Mouse (Mus musculus) small intestine, adult 2 months (tissue): ENCODE results near the gene Sertad3. TPM values are rescaled to one million over a fixed set of nuclear protein-coding genes. Genes with fewer than 3 reads are reported as not detected.

Experiments
- H3K27ac ChIP-seq: fragments of 200-500 bp; 2 replicates; pipeline ENCODE4 v1.5.1; 2012; ENCODE audit warnings: low read depth, low read length, control low read depth, inconsistent platforms; ENCODE audit not compliant: insufficient read depth
- H3K27me3 ChIP-seq: fragments of 200-500 bp; 2 replicates; pipeline ENCODE4 v1.6.1; 2012; ENCODE audit warnings: mild to moderate bottlenecking, moderate library complexity, low read length, inconsistent platforms; ENCODE audit not compliant: control insufficient read depth, insufficient read depth
- H3K36me3 ChIP-seq: fragments of 200-500 bp; 2 replicates; pipeline ENCODE4 v1.6.1; 2012; ENCODE audit warnings: mild to moderate bottlenecking, low read length, control low read depth, inconsistent platforms; ENCODE audit not compliant: control insufficient read depth, insufficient read depth
- H3K4me1 ChIP-seq: fragments of 200-500 bp; 2 replicates; pipeline ENCODE4 v1.6.1; 2012; ENCODE audit warnings: low read length, inconsistent platforms, mixed read lengths; ENCODE audit not compliant: control insufficient read depth, insufficient read depth, insufficient read length
- H3K4me3 ChIP-seq: fragments of 200-500 bp; 2 replicates; pipeline ENCODE4 v1.5.1; 2012; ENCODE audit warnings: low read depth, mild to moderate bottlenecking, control low read depth, inconsistent platforms, low read length, moderate library complexity
- CTCF ChIP-seq: fragments of 200-500 bp; IDR thresholded peaks from 2 replicates; pipeline ENCODE4 v1.5.1; 2012; ENCODE audit warnings: low read depth, mild to moderate bottlenecking, control low read depth, inconsistent platforms, low read length, moderate library complexity, mixed read lengths; ENCODE audit not compliant: insufficient replicate concordance, insufficient read length; ENCODE audit errors: extremely low read depth
- POLR2A ChIP-seq: fragments of 200-500 bp; IDR thresholded peaks from 2 replicates; pipeline ENCODE4 v1.6.1; 2012; ENCODE audit warnings: low read depth, mild to moderate bottlenecking, control low read depth, inconsistent platforms, low read length, moderate library complexity
- WGBS: fragments of 180-500 bp; shearing (Covaris S2); methylation state at CpG from one replicate; pipeline ENCODE4 v1.1.7; 2018; 5-methylcytosine and 5-hydroxymethylcytosine counted together
- polyA plus RNA-seq: library from polyadenylated mRNA; depleted of rRNA; stranded (reverse); fragments of >200 nt; gene quantifications from 2 replicates; pipeline ENCODE4 v1.2.3, GENCODE M21; 2012

The Sertad3 gene
- polyA plus RNA-seq, 1 experiment, result 12.8 TPM

DNA sequence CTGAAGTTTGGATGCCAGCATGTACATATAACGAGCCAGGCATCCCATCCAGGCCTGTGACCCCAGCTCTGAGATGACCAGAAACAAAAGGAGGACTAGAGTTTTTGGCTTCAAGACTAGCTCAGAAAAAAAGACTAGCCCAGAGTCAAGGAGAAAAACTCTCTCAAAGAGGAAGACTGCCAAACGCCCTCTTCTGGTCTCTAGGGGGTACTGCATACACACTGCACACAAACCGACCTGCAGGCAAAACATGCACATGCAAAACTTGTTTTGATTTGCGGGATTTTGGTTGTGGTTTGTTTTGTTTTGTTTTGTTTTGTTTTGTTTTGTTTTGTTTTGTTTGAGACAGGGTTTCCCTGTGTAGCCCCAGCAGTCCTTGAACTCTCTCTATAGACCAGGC is 33.6 kb upstream of the Sertad3 start:
- H3K27ac ChIP-seq, result no peak overlapping the region
- TF ChIP-seq CTCF (peak; percentile 20; the same call in 1 of the 2 replicates), POLR2A (no peak)
- H3K4me1 ChIP-seq, result no peaks in the 10 kb centered on the region
- no peaks in the 10 kb centered on the region for H3K36me3 ChIP-seq
- H3K27me3 ChIP-seq, result no peaks in the 10 kb centered on the region
- no peak overlapping the region for H3K4me3 ChIP-seq
- 81% methylated on average over 4 of the region's 4 CpGs for WGBS

DNA sequence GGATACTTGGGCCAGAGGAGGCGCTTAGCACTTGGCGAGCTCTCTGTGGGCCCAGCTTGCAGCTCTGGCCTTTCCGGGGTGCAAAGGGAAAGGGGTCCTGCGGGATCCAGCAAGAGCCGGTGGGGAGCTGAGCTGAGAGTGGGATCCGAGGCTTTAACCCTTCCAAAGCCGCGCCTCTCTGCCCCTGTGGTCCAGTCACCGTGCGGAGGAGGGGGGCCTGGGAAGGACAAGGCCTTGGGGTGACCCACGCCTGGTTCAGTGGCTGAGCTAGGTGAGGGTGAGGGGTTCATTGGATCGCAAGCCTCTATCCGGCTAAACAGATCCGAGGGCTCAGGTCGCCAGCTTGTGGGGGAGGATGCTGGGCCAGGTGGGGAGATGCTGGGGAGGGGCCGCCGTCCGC is 27.5 kb upstream of the Sertad3 start:
- Histone ChIP-seq H3K27me3 (peaks cover 7% of the 10 kb centered on the region), H3K4me3 (peak overlapping the region; percentile 29), H3K36me3 (no peaks in the 10 kb centered on the region), H3K4me1 (peaks cover 21% of the 10 kb centered on the region), H3K27ac (no peak overlapping the region)
- no peak for TF ChIP-seq CTCF
- TF ChIP-seq POLR2A, result no peak
- WGBS, result 21% methylated on average over 18 of the region's 18 CpGs

DNA sequence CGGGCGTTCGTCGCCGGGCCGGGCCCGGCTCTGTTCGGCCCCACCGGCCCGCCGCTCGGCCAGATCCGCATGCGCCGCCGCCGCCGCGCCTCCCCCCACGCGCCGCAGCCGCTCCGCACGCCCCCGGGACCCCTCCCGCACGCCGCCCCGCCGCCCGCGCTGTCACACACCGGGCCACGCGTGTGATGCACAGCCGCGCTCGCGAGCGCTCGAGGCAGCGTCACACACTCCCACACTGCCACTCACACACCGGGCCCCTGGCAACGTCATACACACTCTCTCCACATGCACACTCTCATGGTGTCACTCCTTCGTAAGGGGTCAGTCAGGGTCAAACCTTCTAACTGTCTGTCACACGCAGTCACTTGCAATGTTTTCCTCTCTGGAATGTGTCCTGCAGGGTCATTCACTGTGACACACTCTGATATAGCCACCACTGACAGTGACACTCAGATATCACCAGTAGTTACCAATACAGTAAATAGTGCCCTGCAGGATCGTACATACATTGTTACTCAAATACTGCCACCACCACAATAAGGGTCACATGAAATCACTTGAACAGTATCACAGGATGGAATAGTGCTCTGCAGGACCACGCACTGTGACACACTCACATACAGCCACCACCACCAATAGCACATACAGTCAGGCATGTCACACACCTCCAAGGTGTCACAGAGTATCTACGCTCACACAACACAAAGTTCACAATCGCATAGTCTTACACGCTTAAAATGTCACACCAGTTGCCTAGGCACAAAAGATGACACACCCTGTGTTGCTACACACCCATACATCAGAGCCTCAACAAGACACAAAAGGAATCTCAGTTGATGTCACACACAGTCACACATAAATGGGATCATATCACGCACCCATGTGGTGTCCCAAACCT is 26.8 kb upstream of the Sertad3 start:
- Histone ChIP-seq H3K27me3 (peaks cover 7% of the 10 kb centered on the region), H3K27ac (no peak overlapping the region), H3K4me3 (peak overlapping the region; percentile 29), H3K36me3 (no peaks in the 10 kb centered on the region), H3K4me1 (peaks cover 21% of the 10 kb centered on the region)
- 8% methylated on average over 47 of the region's 53 CpGs for WGBS
- TF ChIP-seq CTCF (no peak), POLR2A (no peak)

GRCm38 (mm10) chr7:27447419-27448286 is 25.9 kb upstream of the Sertad3 start, which contains the start of the genes Sptbn4 and Blvrb:
TSS of gene Sptbn4 (minus strand) at chr7:27447686.
TSS of gene Blvrb (plus strand) at chr7:27447978.
- H3K36me3 ChIP-seq, result no peaks in the 10 kb centered on the region
- TF ChIP-seq POLR2A (peak; percentile 59), CTCF (no peak)
- under 1% methylated on average over 54 of the region's 54 CpGs for WGBS
- no peak within 1 kb of the TSS for H3K27ac ChIP-seq
- H3K4me3 ChIP-seq, result peak within 1 kb of the TSS; percentile 80
- H3K4me1 ChIP-seq, result peaks cover 21% of the 10 kb centered on the region
- H3K27me3 ChIP-seq, result peaks cover 7% of the 10 kb centered on the region

DNA sequence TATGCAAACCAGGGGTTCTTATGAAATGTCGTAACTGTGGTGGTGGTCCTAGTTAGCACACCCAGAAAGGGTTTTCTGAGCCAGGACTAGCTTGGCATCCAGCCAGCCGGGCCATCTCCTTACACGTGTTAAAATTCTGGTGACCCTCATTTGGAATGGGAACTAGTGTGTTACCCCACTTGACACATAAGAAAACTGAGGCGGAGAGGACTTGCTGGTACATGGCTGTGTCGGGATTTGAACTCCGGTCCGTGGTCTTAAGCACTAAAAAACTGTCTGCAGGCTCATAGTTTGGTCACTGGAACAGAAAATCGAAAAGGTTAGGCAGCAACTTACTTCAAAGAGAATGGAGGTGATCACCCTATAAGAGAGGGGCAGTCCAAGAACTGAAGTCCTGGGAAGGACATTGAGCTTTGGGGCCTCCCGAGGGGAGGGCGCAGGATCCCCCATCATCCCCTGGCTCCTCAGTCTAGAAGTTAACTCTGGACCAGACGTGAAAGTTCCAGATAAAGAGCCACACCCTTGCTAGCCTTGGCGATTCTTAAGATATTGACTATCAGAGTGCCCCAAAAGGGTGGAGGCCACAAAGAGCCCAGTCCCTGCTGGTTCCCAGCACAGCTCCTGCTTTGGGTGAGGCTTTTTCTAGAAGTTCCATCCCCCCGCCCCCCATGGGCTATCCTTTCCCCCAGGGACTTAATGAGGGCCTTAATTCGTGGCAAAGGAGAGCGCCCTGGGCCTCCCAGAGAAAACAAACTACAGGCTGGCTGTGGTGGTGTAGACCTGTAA is 25.0 kb upstream of the Sertad3 start:
- peak overlapping the region; percentile 80 for H3K4me3 ChIP-seq
- H3K4me1 ChIP-seq, result peaks cover 21% of the 10 kb centered on the region
- peaks cover 7% of the 10 kb centered on the region for H3K27me3 ChIP-seq
- TF ChIP-seq CTCF (no peak), POLR2A (no peak)
- WGBS, result 33% methylated on average over 15 of the region's 15 CpGs
- no peaks in the 10 kb centered on the region for H3K36me3 ChIP-seq
- 0 out of 2 replicates have a peak overlapping the region, but pooled peaks have one; percentile 41 for H3K27ac ChIP-seq

DNA sequence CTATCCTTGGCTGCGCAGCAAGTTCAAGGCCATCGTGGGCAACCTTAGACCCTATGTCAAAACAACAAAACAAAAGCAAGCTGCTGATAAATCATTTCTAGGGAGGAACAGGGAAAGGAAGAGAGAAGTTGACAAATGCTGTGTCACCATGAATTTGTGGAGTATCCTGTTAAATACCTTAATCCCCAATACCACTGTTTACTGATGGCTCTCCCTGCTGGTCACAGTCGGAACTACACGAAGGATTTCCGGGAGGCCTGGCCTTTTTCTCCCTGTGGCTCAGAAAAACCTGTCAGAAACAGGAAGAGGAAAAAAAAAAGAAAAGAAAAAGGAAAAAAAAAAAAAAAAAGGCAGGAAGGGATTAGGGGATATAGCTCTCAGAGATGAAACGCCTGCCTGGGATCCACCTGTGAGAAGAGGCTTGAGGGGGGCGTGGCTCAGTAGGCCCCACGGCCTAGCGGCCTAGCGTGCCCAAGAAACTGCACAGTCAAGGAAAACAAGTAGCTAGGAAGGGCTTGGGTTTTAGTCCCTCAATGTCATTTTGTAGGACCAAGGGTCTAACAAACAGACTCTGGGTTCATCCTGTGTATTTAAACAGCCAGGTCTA is 24.2 kb upstream of the Sertad3 start:
- 0 out of 2 replicates have a peak overlapping the region, but pooled peaks have one; percentile 41 for H3K27ac ChIP-seq
- 60% methylated on average over 10 of the region's 10 CpGs for WGBS
- H3K36me3 ChIP-seq, result no peaks in the 10 kb centered on the region
- H3K27me3 ChIP-seq, result peaks cover 7% of the 10 kb centered on the region
- TF ChIP-seq CTCF (0 out of 2 replicates have a peak, but pooled peaks have one; percentile 24), POLR2A (no peak)
- no peak overlapping the region for H3K4me3 ChIP-seq
- peaks cover 21% of the 10 kb centered on the region for H3K4me1 ChIP-seq
